ENCODE assay signal across 9 mouse cellular contexts in the genomic region with DNA sequence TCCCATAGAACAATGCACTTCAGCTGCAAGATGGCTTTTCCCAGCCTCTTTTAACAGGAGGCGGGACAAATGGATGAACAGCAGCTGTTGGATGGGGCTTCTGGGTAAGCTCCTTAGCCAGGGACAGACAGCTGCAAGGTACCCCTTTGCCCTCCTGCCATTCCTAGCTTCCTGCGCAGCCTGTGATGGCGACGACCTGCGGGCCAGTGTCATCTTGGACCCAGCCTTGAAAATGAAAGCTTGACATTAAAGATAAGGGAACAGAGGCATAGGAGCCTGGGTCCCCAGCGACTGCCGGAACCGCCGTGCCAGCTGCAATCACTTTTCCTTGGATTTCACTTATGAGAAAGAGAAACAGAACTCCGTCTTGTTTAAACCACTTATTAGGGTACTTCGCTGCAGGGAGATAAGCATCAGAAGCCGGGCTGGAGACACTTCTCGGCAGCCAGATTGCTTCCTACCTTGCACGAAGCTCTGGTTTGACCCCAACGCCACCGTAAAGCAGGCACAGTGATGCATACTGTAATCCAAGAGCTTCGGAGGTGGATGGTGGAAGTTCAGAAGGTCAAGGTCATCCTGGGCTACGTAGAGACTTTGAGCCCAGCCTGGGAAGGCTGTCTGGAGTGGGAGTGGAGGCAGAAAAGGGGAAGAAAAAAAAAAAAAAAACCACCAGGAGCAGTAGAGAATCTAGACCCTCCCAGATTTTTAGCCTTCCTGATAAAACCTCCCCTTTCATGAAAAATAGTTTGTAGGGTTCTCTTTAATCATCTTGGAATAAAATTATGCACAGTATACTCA. TPM values are rescaled to one million over a fixed set of nuclear protein-coding genes. Genes with fewer than 3 reads are reported as not detected.
DNase-seq lines count a peak whose midpoint lies in the region; ATAC-seq and TF ChIP-seq lines count a peak whose summit lies in the region.
"Had no signal": no experiment of that assay in that cellular context is flagged by ENCODE, and none has a peak within 500 bp of the region (broad histone marks: within the 10 kb centered on the region; RNA-seq: fewer than 3 reads in every experiment).

No protein-coding gene starts in this region.

- no peak overlapping the region for H3K4me3 ChIP-seq in liver, embryonic 12.5 days
- peak overlapping the region; percentile 31 for H3K4me3 ChIP-seq in embryonic facial prominence, embryonic 15.5 days (replicated peaks)
- no peak overlapping the region; the same call in 1 of the 2 replicates for H3K4me3 ChIP-seq in hindbrain, embryonic 16.5 days (ENCODE audit: low read length)
- peak overlapping the region; percentile 14 for H3K4me3 ChIP-seq in small intestine, adult 2 months (ENCODE audit: low read depth, low read length)

- ATAC-seq in liver, embryonic 12.5 days, result no peak
- ATAC-seq in embryonic facial prominence, embryonic 15.5 days (ENCODE audit: insufficient number of reproducible peaks, low FRiP score, low TSS enrichment, low read depth), result no peak
- ATAC-seq in hindbrain, embryonic 16.5 days, result peak; percentile 59

- no peaks in the 10 kb centered on the region for H3K9me3 ChIP-seq in liver, embryonic 12.5 days (replicated peaks)
- no peaks in the 10 kb centered on the region for H3K9me3 ChIP-seq in embryonic facial prominence, embryonic 15.5 days (replicated peaks)
- H3K9me3 ChIP-seq in hindbrain, embryonic 16.5 days (ENCODE audit: control insufficient read depth, low read length), result no peaks in the 10 kb centered on the region

- no peak overlapping the region for H3K9ac ChIP-seq in liver, embryonic 12.5 days
- H3K9ac ChIP-seq in embryonic facial prominence, embryonic 15.5 days, result no peak overlapping the region
- H3K9ac ChIP-seq in hindbrain, embryonic 16.5 days (ENCODE audit: low read depth, low read length), result peak overlapping the region; percentile 27

- no peak overlapping the region for H3K27ac ChIP-seq in liver, embryonic 12.5 days
- no peak overlapping the region for H3K27ac ChIP-seq in embryonic facial prominence, embryonic 15.5 days (replicated peaks)
- 0 out of 2 replicates have a peak overlapping the region, but pooled peaks have one; percentile 12 for H3K27ac ChIP-seq in hindbrain, embryonic 16.5 days (ENCODE audit: low read depth, low read length)
- H3K27ac ChIP-seq in small intestine, adult 2 months (ENCODE audit: insufficient read depth, low read depth, low read length), result no peak overlapping the region

- TF ChIP-seq POLR2A in small intestine, adult 2 months (IDR thresholded peaks at IDR 0.05; ENCODE audit: low read depth, low read length), result no peak

- H3K36me3 ChIP-seq in liver, embryonic 12.5 days, result no peaks in the 10 kb centered on the region
- no peaks in the 10 kb centered on the region for H3K36me3 ChIP-seq in embryonic facial prominence, embryonic 15.5 days
- no peaks in the 10 kb centered on the region for H3K36me3 ChIP-seq in hindbrain, embryonic 16.5 days (ENCODE audit: control insufficient read depth, insufficient read depth, low read length)
- H3K36me3 ChIP-seq in small intestine, adult 2 months (ENCODE audit: control insufficient read depth, insufficient read depth, low read length), result no peaks in the 10 kb centered on the region

- H3K27me3 ChIP-seq in liver, embryonic 12.5 days (replicated peaks), result no peaks in the 10 kb centered on the region
- no peaks in the 10 kb centered on the region for H3K27me3 ChIP-seq in embryonic facial prominence, embryonic 15.5 days
- no peaks in the 10 kb centered on the region for H3K27me3 ChIP-seq in hindbrain, embryonic 16.5 days (replicated peaks; ENCODE audit: control insufficient read depth, insufficient read depth, low read length)
- H3K27me3 ChIP-seq in small intestine, adult 2 months (ENCODE audit: control insufficient read depth, insufficient read depth, low read length), result no peaks in the 10 kb centered on the region

- H3K4me2 ChIP-seq in liver, embryonic 12.5 days, result peak overlapping the region; percentile 4; the same call in 1 of the 2 replicates
- peak overlapping the region; percentile 48 for H3K4me2 ChIP-seq in embryonic facial prominence, embryonic 15.5 days (replicated peaks)
- peak overlapping the region; percentile 29 for H3K4me2 ChIP-seq in hindbrain, embryonic 16.5 days (ENCODE audit: low read length)

- DNase-seq in liver, result no peak
- DNase-seq in urinary bladder, postnatal 10 days (ENCODE audit: low spot score), result no peak
- no peak for DNase-seq in gastrocnemius, adult 18-20 months (ENCODE audit: low spot score)
- DNase-seq: gastrocnemius, postnatal 25 days; thymus, adult 2 months had no signal

- no peaks in the 10 kb centered on the region for H3K4me1 ChIP-seq in liver, embryonic 12.5 days
- H3K4me1 ChIP-seq in embryonic facial prominence, embryonic 15.5 days, result peaks cover 10% of the 10 kb centered on the region; the same call in 1 of the 2 replicates
- peaks cover 7% of the 10 kb centered on the region for H3K4me1 ChIP-seq in hindbrain, embryonic 16.5 days (ENCODE audit: control insufficient read depth, insufficient read depth, low read depth, low read length)
- H3K4me1 ChIP-seq in small intestine, adult 2 months (ENCODE audit: control insufficient read depth, insufficient read depth, insufficient read length, low read length), result no peaks in the 10 kb centered on the region

- 55% methylated on average over 18 of the region's 18 CpGs for WGBS in liver, embryonic 12.5 days (ENCODE audit: insufficient replicate concordance)
- 20% methylated on average over 18 of the region's 18 CpGs for WGBS in embryonic facial prominence, embryonic 15.5 days
- WGBS in hindbrain, embryonic 16.5 days, result 50% methylated on average over 18 of the region's 18 CpGs
- 43% methylated on average over 18 of the region's 18 CpGs for WGBS in small intestine, adult 2 months

- TF ChIP-seq CTCF in small intestine, adult 2 months (IDR thresholded peaks at IDR 0.05; ENCODE audit: extremely low read depth, insufficient read length, insufficient replicate concordance, low read depth, low read length), result no peak

RNA-seq across cellular contexts. Expression of a gene that starts 38.1 kb away (rescaled TPM):
- polyA plus RNA-seq in liver, embryonic 12.5 days (2016; fragmentation: Nextera tagmentation; extraction: Ambion mirVana), result 2.2 and 2.3 TPM in 2 replicates
- 11.4 and 15.4 TPM in 2 replicates for polyA plus RNA-seq in embryonic facial prominence, embryonic 15.5 days (2015; fragmentation: Nextera tagmentation; extraction: Ambion mirVana)
- 39.8 and 42.4 TPM in 2 replicates for polyA plus RNA-seq in hindbrain, embryonic 16.5 days (2015; fragmentation: Nextera tagmentation; extraction: Ambion mirVana)
- 0.24 and 0.56 TPM in 2 replicates for polyA plus RNA-seq in small intestine, adult 2 months (2012; rRNA removed)
- total RNA-seq in gastrocnemius, adult 18-20 months (2021), result 1 to 10 TPM; 1.3 to 2.2 TPM

RNA-seq across cellular contexts. Expression of a gene that starts 54.2 kb away (rescaled TPM):
- 18.5 and 19.6 TPM in 2 replicates for polyA plus RNA-seq in liver, embryonic 12.5 days (2016; fragmentation: Nextera tagmentation; extraction: Ambion mirVana)
- polyA plus RNA-seq in embryonic facial prominence, embryonic 15.5 days (2015; fragmentation: Nextera tagmentation; extraction: Ambion mirVana), result 71.0 and 71.4 TPM in 2 replicates
- polyA plus RNA-seq in hindbrain, embryonic 16.5 days (2015; fragmentation: Nextera tagmentation; extraction: Ambion mirVana), result 66.9 and 70.2 TPM in 2 replicates
- 4.4 and 15.6 TPM in 2 replicates for polyA plus RNA-seq in small intestine, adult 2 months (2012; rRNA removed)
- total RNA-seq in gastrocnemius, adult 18-20 months (2021), result 10 to 100 TPM; 30.4 to 51.7 TPM

Comparison
In these comparisons a context has a peak if more than half of its experiments do, and no peak if none do; other contexts are left out.
1. H3K4me3 ChIP-seq: peak in embryonic facial prominence, embryonic 15.5 days (single experiment) and small intestine, adult 2 months (single experiment); none in liver, embryonic 12.5 days (single experiment) and hindbrain, embryonic 16.5 days (single experiment).
2. Peak in every context shown above with its lines, with median percentiles within 50 percentile points of each other: H3K4me2 ChIP-seq.